Mouse (Mus musculus) lung, embryonic 16.5 days (tissue): ENCODE measurements around the gene Ccnj. TPM values are rescaled to one million over a fixed set of nuclear protein-coding genes. Genes with fewer than 3 reads are reported as not detected.

Source experiments
- ATAC-seq: fragments of 200-750 bp; cut with Nextera tagmentation; 2 replicates; pipeline ENCODE4 v1.8.0; 2017; ENCODE audit warnings: low read depth, mild to moderate bottlenecking, moderate library complexity
- H3K27ac ChIP-seq: fragments of 300-500 bp; sonication (generic); 2 replicates; pipeline ENCODE4 v1.5.1; 2014; ENCODE audit warnings: mild to moderate bottlenecking, control low read depth, low read length
- H3K27me3 ChIP-seq: fragments of 300-500 bp; sonication (generic); 2 replicates; pipeline ENCODE4 v1.6.1; 2014; ENCODE audit warnings: low read depth, low read length, mixed read lengths; ENCODE audit not compliant: control insufficient read depth, insufficient read depth
- H3K36me3 ChIP-seq: fragments of 300-500 bp; sonication (generic); 2 replicates; pipeline ENCODE4 v1.6.1; 2014; ENCODE audit warnings: low read length; ENCODE audit not compliant: control insufficient read depth, insufficient read depth
- H3K4me1 ChIP-seq: fragments of 300-500 bp; sonication (generic); replicated peaks from 2 replicates; pipeline ENCODE4 v1.6.1; 2014; ENCODE audit warnings: low read length, mixed read lengths; ENCODE audit not compliant: control insufficient read depth, insufficient read depth
- H3K4me2 ChIP-seq: fragments of 300-500 bp; sonication (generic); 2 replicates; pipeline ENCODE4 v1.6.1; 2014; ENCODE audit warnings: low read depth, low read length, control low read depth
- H3K4me3 ChIP-seq: fragments of 300-500 bp; sonication (generic); 2 replicates; pipeline ENCODE4 v1.5.1; 2014; ENCODE audit warnings: mild to moderate bottlenecking, low read length, control low read depth
- H3K9ac ChIP-seq: fragments of 300-500 bp; sonication (generic); 2 replicates; pipeline ENCODE4 v1.6.1; 2014; ENCODE audit warnings: low read length, control low read depth
- H3K9me3 ChIP-seq: fragments of 300-500 bp; sonication (generic); 2 replicates; pipeline ENCODE4 v1.6.1; 2016; ENCODE audit warnings: low read length; ENCODE audit not compliant: control insufficient read depth
- WGBS: fragments of 180-500 bp; shearing (Covaris S2); extraction: QIAGEN DNeasy Blood & Tissue Kit; methylation state at CpG from one replicate; pipeline ENCODE4 v1.1.7; 2014; 5-methylcytosine and 5-hydroxymethylcytosine counted together
- polyA plus RNA-seq: library from polyadenylated mRNA; unstranded; fragments of >200 nt; fragmentation: Nextera tagmentation; extraction: Ambion mirVana; gene quantifications from 2 replicates; pipeline ENCODE4 v1.2.1, GENCODE M21; 2015

Gene Ccnj
- polyA plus RNA-seq = 11.7 and 12.5 TPM in 2 replicates

GRCm38 (mm10) chr19:40830703-40831415 lies at the start of gene Ccnj:
Ccnj (plus strand) TSS chr19:40831279.
- peak within 1 kb of the TSS; percentile 98 for H3K9ac ChIP-seq
- no peaks in the 10 kb centered on the region for H3K36me3 ChIP-seq
- peak; percentile 97 for ATAC-seq
- WGBS = 1% methylated on average over 51 of the region's 71 CpGs
- H3K9me3 ChIP-seq = no peaks in the 10 kb centered on the region
- H3K4me3 ChIP-seq = peak within 1 kb of the TSS; percentile 77
- H3K4me1 ChIP-seq = peaks cover 12% of the 10 kb centered on the region
- H3K27ac ChIP-seq = peak within 1 kb of the TSS; percentile 89
- H3K27me3 ChIP-seq = no peaks in the 10 kb centered on the region; the same call in 1 of the 2 replicates
- peak within 1 kb of the TSS; percentile 84 for H3K4me2 ChIP-seq

GRCm38 (mm10) chr19:40788004-40788714 lies 42.9 kb upstream of the Ccnj start:
- Histone ChIP-seq H3K4me3 (no peak overlapping the region), H3K27me3 (no peaks in the 10 kb centered on the region), H3K9ac (no peak overlapping the region), H3K36me3 (no peaks in the 10 kb centered on the region), H3K9me3 (no peaks in the 10 kb centered on the region), H3K27ac (no peak overlapping the region), H3K4me1 (no peaks in the 10 kb centered on the region), H3K4me2 (no peak overlapping the region)
- no peak for ATAC-seq
- 51% methylated on average over 15 of the region's 15 CpGs for WGBS

DNA sequence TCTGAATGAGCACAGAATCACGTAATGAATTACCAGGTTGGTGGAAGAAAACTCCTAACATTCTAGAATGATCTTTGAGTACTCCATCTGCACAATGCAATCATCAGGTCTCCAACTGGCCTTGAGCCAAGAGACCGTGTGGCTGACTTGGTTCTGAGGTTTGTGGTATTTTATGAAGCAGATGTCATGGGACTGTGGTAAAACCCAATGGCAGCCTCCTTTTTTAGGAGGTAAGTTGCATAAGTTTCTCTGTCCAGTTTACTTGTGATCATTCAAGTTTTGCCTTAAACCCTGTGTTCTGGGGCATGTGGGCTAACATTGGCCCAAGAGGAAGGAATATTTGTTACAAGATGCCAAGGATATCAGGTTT lies 42.4 kb upstream of the Ccnj start:
- H3K27ac ChIP-seq = no peak overlapping the region

GRCm38 (mm10) chr19:40805176-40805737 lies 25.8 kb upstream of the Ccnj start:
- whole genome bisulfite sequencing = 24% methylated on average over 7 of the region's 7 CpGs
- Histone ChIP-seq H3K27me3 (no peaks in the 10 kb centered on the region), H3K4me3 (no peak overlapping the region), H3K4me2 (no peak overlapping the region), H3K9me3 (no peaks in the 10 kb centered on the region), H3K27ac (0 out of 2 replicates have a peak overlapping the region, but pooled peaks have one; percentile 36), H3K9ac (no peak overlapping the region), H3K4me1 (no peaks in the 10 kb centered on the region), H3K36me3 (no peaks in the 10 kb centered on the region)
- peak; percentile 31; the same call in 1 of the 2 replicates for ATAC-seq

More for the DNA sequence above, 42.4 kb upstream of the Ccnj start:
- no peaks in the 10 kb centered on the region for H3K4me1 ChIP-seq
- ATAC-seq = no peak
- 44% methylated on average over 2 of the region's 2 CpGs for WGBS
- H3K4me2 ChIP-seq = no peak overlapping the region
- H3K9ac ChIP-seq = no peak overlapping the region
- H3K9me3 ChIP-seq = no peaks in the 10 kb centered on the region
- no peak overlapping the region for H3K4me3 ChIP-seq
- H3K36me3 ChIP-seq = no peaks in the 10 kb centered on the region
- H3K27me3 ChIP-seq = no peaks in the 10 kb centered on the region

- no peak overlapping the region for H3K27ac ChIP-seq
- WGBS = 54% methylated on average over 7 of the region's 7 CpGs
- no peak overlapping the region for H3K9ac ChIP-seq
- H3K4me1 ChIP-seq = no peaks in the 10 kb centered on the region
- no peak for ATAC-seq
- H3K36me3 ChIP-seq = no peaks in the 10 kb centered on the region
- H3K4me2 ChIP-seq = no peak overlapping the region
- H3K27me3 ChIP-seq = no peaks in the 10 kb centered on the region
- no peak overlapping the region for H3K4me3 ChIP-seq
- H3K9me3 ChIP-seq = no peaks in the 10 kb centered on the region
Observed at GRCm38 (mm10) chr19:40809858-40810257, 21.2 kb upstream of the Ccnj start.

GRCm38 (mm10) chr19:40811840-40812239 lies 19.2 kb upstream of the Ccnj start:
- ATAC-seq = no peak
- Histone ChIP-seq H3K4me1 (peaks cover 3% of the 10 kb centered on the region; the same call in 1 of the 2 replicates), H3K9me3 (no peaks in the 10 kb centered on the region), H3K4me3 (no peak overlapping the region), H3K27ac (no peak overlapping the region), H3K9ac (no peak overlapping the region), H3K4me2 (no peak overlapping the region), H3K27me3 (no peaks in the 10 kb centered on the region), H3K36me3 (no peaks in the 10 kb centered on the region)
- WGBS = 68% methylated on average over 4 of the region's 4 CpGs

GRCm38 (mm10) chr19:40812778-40813177 lies 18.3 kb upstream of the Ccnj start:
- ATAC-seq = no peak
- 49% methylated on average over 3 of the region's 3 CpGs for WGBS
- Histone ChIP-seq H3K9me3 (no peaks in the 10 kb centered on the region), H3K4me1 (peaks cover 3% of the 10 kb centered on the region; the same call in 1 of the 2 replicates), H3K9ac (no peak overlapping the region), H3K36me3 (no peaks in the 10 kb centered on the region), H3K4me2 (no peak overlapping the region), H3K27me3 (no peaks in the 10 kb centered on the region), H3K4me3 (no peak overlapping the region), H3K27ac (no peak overlapping the region)

GRCm38 (mm10) chr19:40813385-40813784 lies 17.7 kb upstream of the Ccnj start:
- 46% methylated on average over 14 of the region's 14 CpGs for WGBS

GRCm38 (mm10) chr19:40815645-40816183 lies 15.4 kb upstream of the Ccnj start:
- no peak overlapping the region for H3K9ac ChIP-seq
- no peak overlapping the region for H3K27ac ChIP-seq
- no peaks in the 10 kb centered on the region for H3K9me3 ChIP-seq
- 41% methylated on average over 7 of the region's 7 CpGs for WGBS
- H3K4me3 ChIP-seq = no peak overlapping the region
- H3K4me1 ChIP-seq = peaks cover 3% of the 10 kb centered on the region; the same call in 1 of the 2 replicates
- H3K27me3 ChIP-seq = no peaks in the 10 kb centered on the region
- H3K4me2 ChIP-seq = no peak overlapping the region
- H3K36me3 ChIP-seq = no peaks in the 10 kb centered on the region
- peak; percentile 76 for ATAC-seq

More at GRCm38 (mm10) chr19:40813385-40813784, 17.7 kb upstream of the Ccnj start:
- no peaks in the 10 kb centered on the region for H3K36me3 ChIP-seq
- ATAC-seq = no peak
- H3K27me3 ChIP-seq = no peaks in the 10 kb centered on the region
- peaks cover 3% of the 10 kb centered on the region; the same call in 1 of the 2 replicates for H3K4me1 ChIP-seq
- H3K4me2 ChIP-seq = no peak overlapping the region
- H3K27ac ChIP-seq = no peak overlapping the region
- no peak overlapping the region for H3K9ac ChIP-seq
- H3K9me3 ChIP-seq = no peaks in the 10 kb centered on the region
- no peak overlapping the region for H3K4me3 ChIP-seq
